Mouse (Mus musculus): ENCODE measurements around the gene Ctnnbl1.
A peak's percentile ranks its signal among the peaks of the same experiment; 100 is the strongest.

Ctnnbl1 gene

GRCm38 (mm10) chr2:157821259-157821658, 84.1 kb downstream of the Ctnnbl1 start:
- DNase-seq (ENCODE audit: low read depth), result no peak

GRCm38 (mm10) chr2:157823456-157823855, 86.3 kb downstream of the Ctnnbl1 start:
- no peak for DNase-seq (ENCODE audit: low read depth)

GRCm38 (mm10) chr2:157824249-157824648, 87.0 kb downstream of the Ctnnbl1 start:
- DNase-seq (ENCODE audit: low read depth), result no peak

DNA sequence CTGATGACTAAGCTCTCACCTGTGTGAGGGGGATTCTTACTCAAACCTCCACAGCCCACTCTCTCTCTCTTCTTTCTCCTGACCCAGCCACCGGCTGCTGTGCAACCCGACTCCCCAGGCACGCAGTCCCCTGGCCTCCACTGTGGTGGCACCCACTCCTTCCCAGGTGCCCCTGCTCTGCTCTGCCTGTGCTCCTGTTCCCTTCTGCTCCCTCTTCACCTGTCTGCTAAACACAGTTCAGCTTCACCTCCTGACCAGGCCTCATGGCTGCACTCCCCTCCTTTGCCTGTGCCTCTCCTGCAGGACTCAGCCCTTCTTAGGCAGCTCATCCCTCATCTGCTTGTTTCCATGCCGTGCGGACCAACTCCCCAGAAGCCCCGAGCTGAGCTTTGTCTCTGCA, 92.9 kb downstream of the Ctnnbl1 start:
- DNase-seq (ENCODE audit: low read depth), result no peak

- DNase-seq (ENCODE audit: low read depth), result no peak
Measured at GRCm38 (mm10) chr2:157830620-157831354, 93.6 kb downstream of the Ctnnbl1 start.

DNA sequence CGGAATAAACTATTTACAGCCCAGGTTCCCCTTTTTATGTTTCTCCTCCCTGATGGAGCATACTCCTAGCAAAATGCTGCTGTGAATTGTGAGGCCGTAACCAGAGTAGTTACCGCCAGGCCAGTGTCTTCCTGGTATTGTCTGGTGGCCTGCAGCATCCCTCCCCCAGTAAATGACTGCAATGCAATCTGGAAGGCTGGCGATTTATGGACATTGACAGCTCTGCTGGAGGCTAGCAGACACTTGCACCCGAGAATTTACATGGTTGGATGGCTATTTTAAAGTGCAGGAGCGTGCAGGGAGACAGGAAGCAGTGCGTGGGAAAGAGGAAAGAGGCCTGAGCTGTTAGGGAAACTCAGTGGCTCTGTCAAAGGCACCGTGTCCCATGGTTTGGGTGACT, 99.8 kb downstream of the Ctnnbl1 start:
- no peak for DNase-seq (ENCODE audit: low read depth)

- DNase-seq (ENCODE audit: low read depth), result no peak
Measured at GRCm38 (mm10) chr2:157838206-157838923, 101.2 kb downstream of the Ctnnbl1 start.

DNA sequence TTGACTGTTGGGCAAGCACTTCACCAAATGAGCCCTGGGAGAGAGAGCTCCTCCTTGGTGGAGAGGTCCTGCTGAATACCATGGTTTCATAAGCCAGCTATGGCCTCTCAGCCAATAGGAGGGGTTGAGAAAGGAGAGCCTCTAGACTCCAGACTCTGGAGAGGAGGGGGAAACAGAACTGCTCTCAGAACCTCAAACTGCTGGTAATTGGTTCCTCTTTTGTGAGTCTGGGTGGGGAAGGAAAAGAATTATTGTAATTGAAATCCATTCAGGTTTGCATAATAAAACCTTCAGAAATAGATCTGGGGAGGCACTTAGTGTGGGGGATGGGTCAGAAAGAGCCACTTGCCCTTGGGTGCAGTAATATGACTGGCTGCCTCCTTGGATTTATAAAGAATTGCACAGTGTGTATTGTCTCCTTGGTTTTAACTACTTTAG, 103.5 kb downstream of the Ctnnbl1 start:
- peak; percentile 69 for DNase-seq (ENCODE audit: low read depth)

DNA sequence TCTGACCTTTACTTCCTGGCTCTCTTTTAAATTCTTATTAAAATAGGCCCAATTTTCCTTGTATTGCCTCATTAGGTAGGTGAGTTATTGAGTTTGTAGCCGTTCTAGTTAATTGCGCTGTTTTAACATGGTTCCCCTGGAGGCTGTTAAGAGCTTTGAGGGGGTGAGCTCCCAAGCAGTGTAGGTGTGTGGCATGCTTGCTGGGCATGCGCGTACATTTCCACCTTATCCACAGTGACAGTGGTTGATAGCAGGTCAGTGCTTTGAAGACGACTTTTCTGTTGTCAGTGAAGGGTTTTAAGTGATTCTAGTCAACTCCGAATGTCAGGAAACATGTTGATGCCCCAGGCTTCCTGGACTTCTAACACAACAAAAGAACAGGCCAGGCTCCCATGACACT, 103.9 kb downstream of the Ctnnbl1 start:
- DNase-seq (ENCODE audit: low read depth), result no peak

DNA sequence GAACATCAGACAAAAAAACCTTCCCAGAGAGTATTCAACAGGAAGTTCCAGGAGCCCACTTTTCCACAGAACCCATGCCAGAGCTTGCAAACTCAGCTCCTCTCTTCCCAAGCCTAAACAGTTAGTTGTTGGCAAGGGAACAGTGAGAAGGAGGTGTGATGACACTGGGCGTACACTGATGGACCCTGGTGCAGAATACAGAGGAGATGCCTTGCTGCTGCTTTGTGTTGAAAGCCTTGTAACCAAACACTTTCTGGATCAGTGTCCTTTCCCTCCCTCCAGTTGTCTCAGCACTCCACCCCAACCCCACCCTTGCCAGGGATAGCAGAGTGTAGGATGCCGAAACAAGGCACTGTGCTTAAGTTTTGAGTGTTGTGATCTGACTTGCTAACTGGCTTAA, 107.5 kb downstream of the Ctnnbl1 start:
- no peak for DNase-seq (ENCODE audit: low read depth)

GRCm38 (mm10) chr2:157845831-157846230, 108.6 kb downstream of the Ctnnbl1 start:
- DNase-seq (ENCODE audit: low read depth), result no peak

- no peak for DNase-seq (ENCODE audit: low read depth)
Measured at GRCm38 (mm10) chr2:157853135-157853534, 115.9 kb downstream of the Ctnnbl1 start.

DNA sequence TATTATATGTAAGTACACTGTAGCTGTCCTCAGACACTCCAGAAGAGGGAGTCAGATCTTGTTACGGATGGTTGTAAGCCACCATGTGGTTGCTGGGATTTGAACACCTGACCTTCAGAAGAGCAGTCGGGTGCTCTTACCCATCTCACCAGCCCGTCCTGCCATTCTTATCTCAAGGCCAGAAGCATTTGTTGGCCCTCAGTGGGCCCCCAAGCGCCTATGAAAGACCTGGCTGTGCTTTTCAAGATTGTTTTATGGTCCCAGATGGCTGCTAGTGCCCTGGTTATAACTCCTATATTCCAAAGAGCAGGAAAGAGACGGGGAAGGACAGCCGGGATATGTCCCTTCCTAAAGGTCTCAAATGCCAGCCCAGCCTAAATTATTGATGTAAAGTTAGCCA, 118.6 kb downstream of the Ctnnbl1 start:
- DNase-seq (ENCODE audit: low read depth), result no peak

GRCm38 (mm10) chr2:157857496-157857895, 120.3 kb downstream of the Ctnnbl1 start:
- no peak for DNase-seq (ENCODE audit: low read depth)

DNA sequence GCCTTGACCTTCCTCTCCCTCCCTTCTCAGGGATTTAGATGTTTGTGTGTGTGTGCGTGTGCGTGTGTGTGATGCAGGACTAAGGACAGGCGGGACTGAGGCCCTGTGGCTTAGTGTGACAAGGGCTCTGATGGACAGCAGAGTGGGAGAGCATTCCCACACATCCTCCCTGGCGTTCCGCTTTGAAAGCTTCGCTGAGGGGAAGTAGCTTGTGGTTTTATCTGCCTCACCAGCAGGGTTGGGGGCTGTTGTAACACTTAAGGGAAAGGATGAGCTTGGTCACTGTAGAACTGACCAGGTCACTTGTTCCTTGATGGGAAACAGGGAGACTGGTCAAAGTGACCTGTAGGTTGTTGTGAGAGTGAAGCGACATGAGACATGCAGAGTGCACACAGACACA, 121.1 kb downstream of the Ctnnbl1 start:
- peak; percentile 11 for DNase-seq (ENCODE audit: low read depth)

DNA sequence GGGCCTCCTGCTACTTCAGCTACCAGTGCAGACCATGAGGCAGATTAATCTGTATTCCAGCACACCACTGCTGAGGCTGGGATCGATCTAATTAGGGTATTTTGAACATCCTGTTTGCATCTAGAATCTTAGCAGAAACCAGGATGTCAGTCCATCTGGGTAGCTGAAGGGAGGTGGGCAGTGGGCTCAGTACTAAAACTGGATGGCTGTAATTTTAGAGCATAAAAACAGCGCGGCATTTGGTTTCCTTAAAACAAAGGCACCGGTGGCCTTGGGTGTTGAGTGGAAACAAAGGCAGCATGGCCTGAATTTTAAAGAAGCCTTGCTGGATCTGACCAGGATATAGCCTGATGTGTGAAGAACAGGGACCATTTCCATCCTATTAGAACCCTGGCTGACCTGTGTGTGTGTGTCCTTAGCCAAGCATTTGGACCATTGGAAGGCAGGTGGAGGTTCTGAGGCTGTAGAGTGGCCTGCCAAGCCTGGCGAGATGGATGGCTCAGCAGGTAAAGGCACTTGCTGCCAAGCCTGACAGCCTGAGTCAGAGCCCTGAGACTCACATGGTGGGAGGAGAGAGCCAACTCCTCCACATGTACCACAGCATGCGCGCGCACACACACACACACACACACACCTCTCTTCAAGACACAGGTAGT, 122.0 kb downstream of the Ctnnbl1 start:
- no peak for DNase-seq (ENCODE audit: low read depth)

DNA sequence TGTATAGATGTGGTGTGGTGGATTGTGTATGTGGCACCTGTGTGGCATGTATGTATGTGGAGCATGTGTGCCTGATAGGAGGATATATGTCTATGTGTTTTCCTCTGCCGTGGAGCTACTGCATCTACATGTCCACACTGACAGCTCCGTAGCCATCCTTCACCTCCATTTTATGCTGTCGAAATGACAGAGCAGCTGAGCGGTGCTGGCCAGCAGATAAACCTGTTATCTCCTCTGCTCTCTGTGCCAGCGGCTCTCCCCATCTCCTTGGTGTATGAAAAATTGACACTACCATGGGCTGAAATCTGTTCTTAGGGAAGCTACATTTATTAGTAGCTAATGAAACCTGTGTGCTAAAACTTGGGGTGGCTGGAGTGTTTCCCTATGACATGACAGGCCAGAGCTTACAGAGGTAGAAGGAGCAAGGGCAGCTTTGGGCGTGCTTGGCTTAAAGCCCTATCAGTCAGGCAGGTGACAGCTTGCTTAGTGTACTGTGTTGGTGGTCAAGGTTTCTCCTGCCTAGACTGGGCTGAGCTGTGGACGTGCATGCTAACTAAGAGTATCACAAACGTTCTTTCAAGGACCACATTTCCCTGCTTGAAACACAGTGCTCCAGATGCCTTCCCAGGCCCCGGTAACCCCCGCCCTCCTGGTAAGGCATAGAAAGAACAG, 124.2 kb downstream of the Ctnnbl1 start:
- DNase-seq (ENCODE audit: low read depth), result no peak

DNA sequence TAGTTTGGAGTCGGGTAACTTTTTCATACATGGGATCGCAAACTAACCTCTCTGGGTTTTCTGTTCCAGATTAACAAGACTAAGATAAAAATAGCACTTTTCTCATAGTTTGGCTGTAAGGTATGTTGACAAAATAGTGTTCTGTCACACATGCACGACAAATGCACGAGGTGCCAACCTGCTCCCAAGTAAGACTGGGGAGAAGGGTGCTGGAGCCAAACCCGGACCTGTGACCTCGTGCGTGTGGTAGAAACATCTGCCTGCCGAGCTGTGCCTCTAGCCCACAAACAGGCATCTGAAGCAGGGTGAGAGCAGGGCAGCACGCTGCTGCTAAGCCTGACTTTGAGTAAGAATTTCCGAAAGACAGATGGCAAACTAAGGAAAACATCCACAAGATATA, 125.1 kb downstream of the Ctnnbl1 start:
- no peak for DNase-seq (ENCODE audit: low read depth)

GRCm38 (mm10) chr2:157867126-157867525, 129.9 kb downstream of the Ctnnbl1 start:
- DNase-seq (ENCODE audit: low read depth), result no peak

- no peak for DNase-seq (ENCODE audit: low read depth)
Measured at GRCm38 (mm10) chr2:157870247-157870646, 133.0 kb downstream of the Ctnnbl1 start.

DNA sequence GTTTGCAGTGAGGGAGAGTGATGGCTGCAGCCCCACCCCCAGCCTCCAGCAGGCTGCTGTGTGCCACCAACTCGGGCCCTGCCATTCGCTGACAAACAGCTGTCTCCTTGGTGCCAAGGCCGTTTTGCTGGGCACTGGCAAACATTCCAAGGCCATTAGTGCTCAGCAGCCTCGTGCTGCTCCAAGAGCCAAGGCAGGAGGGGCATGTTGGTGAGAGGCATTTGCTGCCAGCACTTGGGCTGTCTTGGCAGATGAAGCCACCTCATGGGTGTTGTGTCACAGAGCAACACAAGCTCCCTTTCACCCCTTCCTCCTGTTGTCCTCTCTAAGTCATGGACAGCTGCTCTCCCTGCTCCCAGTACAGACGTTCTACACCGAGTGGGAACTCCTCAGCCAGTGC, 136.0 kb downstream of the Ctnnbl1 start:
- DNase-seq (ENCODE audit: low read depth), result no peak

- no peak for DNase-seq (ENCODE audit: low read depth)
Measured at GRCm38 (mm10) chr2:157873691-157874090, 136.5 kb downstream of the Ctnnbl1 start.

DNA sequence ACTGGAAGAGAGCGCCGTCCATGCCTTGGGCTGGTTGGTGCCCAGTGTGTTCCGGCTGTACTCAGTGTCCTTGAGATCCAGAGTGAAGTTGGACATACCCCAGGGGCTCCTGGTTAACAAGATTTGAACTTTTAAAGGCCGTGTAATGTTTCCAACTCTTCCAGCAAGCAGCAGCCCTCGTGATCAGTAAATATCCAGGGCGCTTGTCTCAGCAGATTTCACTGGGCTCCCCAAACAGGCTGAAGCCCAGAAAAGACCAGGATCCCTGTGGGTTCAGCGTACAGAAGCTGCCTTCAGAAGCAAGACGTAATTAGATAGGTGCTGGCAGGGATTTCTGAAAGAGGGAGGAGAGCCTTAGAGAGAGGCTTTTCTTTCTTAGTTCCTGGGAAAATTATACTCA, 137.9 kb downstream of the Ctnnbl1 start:
- no peak for DNase-seq (ENCODE audit: low read depth)
